Mouse (Mus musculus) liver, postnatal 0 days (tissue): ENCODE measurements around the gene Tnfrsf19.

Experiments used
- CTCF ChIP-seq: sonication (generic); IDR thresholded peaks from 2 replicates; pipeline ENCODE4 v1.5.1; 2016; ENCODE audit warnings: antibody characterized with exemption, low read depth
- EP300 ChIP-seq: IDR thresholded peaks from 2 replicates; pipeline ENCODE4 v1.6.1; 2016; ENCODE audit warnings: antibody characterized with exemption, low read depth, mild to moderate bottlenecking

- TF ChIP-seq CTCF (no peak), EP300 (no peak)
Measured at GRCm38 (mm10) chr14:60978129-60978528, 68.2 kb downstream of the Tnfrsf19 start.
